ENCODE assay signal across 20 mouse cellular contexts in the genomic region with DNA sequence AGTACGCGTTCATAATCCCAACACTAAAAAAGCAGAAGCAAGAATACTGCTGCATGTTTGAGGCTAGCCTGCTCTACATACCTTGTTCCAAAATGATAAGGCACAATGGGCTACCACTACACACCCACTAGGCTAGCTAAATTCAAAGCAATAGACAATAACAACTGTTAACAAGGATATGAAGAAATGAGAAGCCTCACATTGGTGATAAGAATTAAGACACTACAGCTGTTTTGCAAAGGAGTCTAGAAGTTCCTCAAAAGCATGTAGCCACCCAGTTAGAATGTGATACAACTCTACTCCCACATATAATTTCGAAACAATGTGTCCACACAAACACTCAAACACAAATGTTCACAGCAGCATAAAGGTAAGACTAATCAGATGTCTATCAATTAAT.
"Had no signal": no experiment of that assay in that cellular context is flagged by ENCODE, and none has a peak within 500 bp of the region (broad histone marks: within the 10 kb centered on the region; RNA-seq: fewer than 3 reads in every experiment).

No protein-coding gene starts in this region.

- H3K9me3 ChIP-seq: limb, embryonic 10.5 days; limb, embryonic 13.5 days; liver, embryonic 15.5 days; midbrain, embryonic 13.5 days; neural tube, embryonic 13.5 days; stomach, embryonic 15.5 days had no signal

- DNase-seq: kidney, adult 2 months; kidney, postnatal 25 days; layer of hippocampus, adult 9-11 months; lung, adult 2 months; retina, postnatal 1 day; right cerebral cortex, postnatal 25 days; spleen, adult 18-20 months; thymus, postnatal 25 days had no signal

- H3K27me3 ChIP-seq: liver, embryonic 15.5 days; midbrain, embryonic 13.5 days; stomach, embryonic 15.5 days had no signal

- H3K27ac ChIP-seq: kidney, postnatal 0 days; layer of hippocampus, adult 2 months; limb, embryonic 10.5 days; limb, embryonic 13.5 days; liver, embryonic 15.5 days; macrophage; midbrain, embryonic 13.5 days; neural tube, embryonic 13.5 days; stomach, embryonic 15.5 days had no signal

- H3K36me3 ChIP-seq: limb, embryonic 10.5 days; limb, embryonic 13.5 days; liver, embryonic 15.5 days; midbrain, embryonic 13.5 days; neural tube, embryonic 13.5 days; stomach, embryonic 15.5 days had no signal

- H3K4me3 ChIP-seq: layer of hippocampus, adult 2 months; limb, embryonic 10.5 days; limb, embryonic 13.5 days; liver, embryonic 15.5 days; midbrain, embryonic 13.5 days; myocyte; neural tube, embryonic 13.5 days; stomach, embryonic 15.5 days had no signal

- H3K9ac ChIP-seq: limb, embryonic 13.5 days; liver, embryonic 15.5 days; midbrain, embryonic 13.5 days; neural tube, embryonic 13.5 days; stomach, embryonic 15.5 days had no signal

- H3K4me1 ChIP-seq: limb, embryonic 10.5 days; limb, embryonic 13.5 days; liver, embryonic 15.5 days; neural tube, embryonic 13.5 days; stomach, embryonic 15.5 days had no signal

- ATAC-seq: intestine, embryonic 16.5 days; midbrain, embryonic 13.5 days; midbrain, embryonic 16.5 days had no signal
